Mouse (Mus musculus) R1 (cell line): ENCODE data around the gene Slc19a2.
A peak's percentile ranks its signal among the peaks of the same experiment; 100 is the strongest.

Experiments used
- DNase-seq: peaks from one replicate; pipeline ENCODE4 v3.0.0-alpha.2; 2018; ENCODE audit warnings: low read depth, low spot score

The Slc19a2 gene

GRCm38 (mm10) chr1:164251438-164251837, 2.6 kb downstream of the Slc19a2 start:
- no peak for DNase-seq

GRCm38 (mm10) chr1:164252551-164252950, 3.7 kb downstream of the Slc19a2 start:
- no peak for DNase-seq

- DNase-seq = no peak
Observed at GRCm38 (mm10) chr1:164254836-164255235, 6.0 kb downstream of the Slc19a2 start.

- DNase-seq = no peak
Observed at GRCm38 (mm10) chr1:164260171-164261028, 11.6 kb downstream of the Slc19a2 start.

GRCm38 (mm10) chr1:164261553-164261952, 12.7 kb downstream of the Slc19a2 start:
- DNase-seq = no peak

- peak; percentile 54 for DNase-seq
Observed at GRCm38 (mm10) chr1:164270941-164271340, 22.1 kb downstream of the Slc19a2 start.

- DNase-seq = no peak
Observed at GRCm38 (mm10) chr1:164273659-164274058, 24.8 kb downstream of the Slc19a2 start.

- DNase-seq = peak; percentile 97
Observed at GRCm38 (mm10) chr1:164275455-164275954, 26.7 kb downstream of the Slc19a2 start, which contains the start of gene Ccdc181. Gene Ccdc181, plus strand, starts transcription at chr1:164275585.

- DNase-seq = no peak
Observed at GRCm38 (mm10) chr1:164276552-164276951, 27.7 kb downstream of the Slc19a2 start.

GRCm38 (mm10) chr1:164279332-164279731, 30.5 kb downstream of the Slc19a2 start:
- peak; percentile 24 for DNase-seq

GRCm38 (mm10) chr1:164284007-164284406, 35.2 kb downstream of the Slc19a2 start:
- no peak for DNase-seq

- no peak for DNase-seq
Observed at GRCm38 (mm10) chr1:164287406-164287805, 38.6 kb downstream of the Slc19a2 start.

- no peak for DNase-seq
Observed at GRCm38 (mm10) chr1:164292040-164292439, 43.2 kb downstream of the Slc19a2 start.

GRCm38 (mm10) chr1:164294071-164294470, 45.2 kb downstream of the Slc19a2 start:
- no peak for DNase-seq

GRCm38 (mm10) chr1:164296473-164296872, 47.6 kb downstream of the Slc19a2 start:
- no peak for DNase-seq

GRCm38 (mm10) chr1:164301949-164302348, 53.1 kb downstream of the Slc19a2 start:
- no peak for DNase-seq

- DNase-seq = no peak
Observed at GRCm38 (mm10) chr1:164303821-164304220, 55.0 kb downstream of the Slc19a2 start, which contains the start of gene Nme7. Gene Nme7, plus strand, starts transcription at chr1:164304121.

GRCm38 (mm10) chr1:164307124-164307751, 58.4 kb downstream of the Slc19a2 start, which contains the start of gene Blzf1:
Gene Blzf1, minus strand, starts transcription at chr1:164307489.
- DNase-seq = peak; percentile 99

- DNase-seq = peak; percentile 27
Observed at GRCm38 (mm10) chr1:164307922-164308321, 59.1 kb downstream of the Slc19a2 start.

GRCm38 (mm10) chr1:164314085-164314484, 65.2 kb downstream of the Slc19a2 start:
- DNase-seq = no peak
